20 mouse cellular contexts compared by ENCODE assay signal in genomic region chr2:124309361-124310128, GRCm38 (mm10).
DNase-seq lines count a peak whose midpoint lies in the region; ATAC-seq and TF ChIP-seq lines count a peak whose summit lies in the region.
"Had no signal": no experiment of that assay in that cellular context is flagged by ENCODE, and none has a peak within 500 bp of the region (broad histone marks: within the 10 kb centered on the region; RNA-seq: fewer than 3 reads in every experiment).

No protein-coding gene starts in this region.

- TF ChIP-seq CTCF in stomach, postnatal 0 days (IDR thresholded peaks at IDR 0.05; ENCODE audit: low read depth), result no peak

- WGBS in midbrain, embryonic 11.5 days, result 94% methylated on average over 6 of the region's 6 CpGs
- 93% methylated on average over 6 of the region's 6 CpGs for WGBS in midbrain, embryonic 13.5 days
- 68% methylated on average over 6 of the region's 6 CpGs for WGBS in stomach, postnatal 0 days

- peak; percentile 8 for DNase-seq in midbrain, embryonic 11.5 days (ENCODE audit: low spot score, missing footprints)
- DNase-seq in 3T3-L1 (ENCODE audit: low read depth, low spot score) (peak; percentile 65), NIH3T3 (ENCODE audit: low read depth) (peak; percentile 9), liver (no peak)
- DNase-seq in stomach, postnatal 0 days (ENCODE audit: low spot score), result peak; percentile 43
- DNase-seq: adrenal gland, postnatal 10 days; cerebellum, adult 11 months; cerebellum, adult 8-10 months; cerebellum, postnatal 14 days; gastrocnemius, postnatal 10 days; heart, adult 2 months; heart, postnatal 14 days had no signal

- H3K36me3 ChIP-seq in midbrain, embryonic 11.5 days (ENCODE audit: control insufficient read depth, insufficient read depth, low read length), result no peaks in the 10 kb centered on the region
- no peaks in the 10 kb centered on the region for H3K36me3 ChIP-seq in midbrain, embryonic 13.5 days
- H3K36me3 ChIP-seq in stomach, postnatal 0 days (ENCODE audit: control insufficient read depth, insufficient read depth, low read length), result no peaks in the 10 kb centered on the region
- H3K36me3 ChIP-seq: embryonic facial prominence, embryonic 12.5 days; forebrain, embryonic 15.5 days; G1E; heart, embryonic 15.5 days had no signal

- H3K9ac ChIP-seq in midbrain, embryonic 11.5 days (ENCODE audit: low read length), result no peak overlapping the region
- no peak overlapping the region for H3K9ac ChIP-seq in midbrain, embryonic 13.5 days (replicated peaks)
- no peak overlapping the region for H3K9ac ChIP-seq in stomach, postnatal 0 days (ENCODE audit: low read length)
- H3K9ac ChIP-seq: embryonic facial prominence, embryonic 12.5 days; forebrain, embryonic 15.5 days; heart, embryonic 15.5 days had no signal

- H3K4me3 ChIP-seq in midbrain, embryonic 11.5 days (ENCODE audit: low read depth, low read length), result no peak overlapping the region
- H3K4me3 ChIP-seq in midbrain, embryonic 13.5 days (replicated peaks), result no peak overlapping the region
- H3K4me3 ChIP-seq in stomach, postnatal 0 days (ENCODE audit: low read depth, low read length), result no peak overlapping the region
- H3K4me3 ChIP-seq: embryonic facial prominence, embryonic 12.5 days; forebrain, embryonic 15.5 days; heart, adult 2 months; heart, embryonic 15.5 days had no signal

- H3K27ac ChIP-seq in midbrain, embryonic 11.5 days (ENCODE audit: low read depth, low read length), result no peak overlapping the region
- H3K27ac ChIP-seq in midbrain, embryonic 13.5 days, result no peak overlapping the region
- H3K27ac ChIP-seq in stomach, postnatal 0 days (replicated peaks), result no peak overlapping the region
- H3K27ac ChIP-seq: embryonic facial prominence, embryonic 12.5 days; forebrain, embryonic 15.5 days; heart, adult 2 months; heart, embryonic 15.5 days; hindbrain, postnatal 0 days had no signal

- ATAC-seq in midbrain, embryonic 11.5 days (ENCODE audit: low FRiP score), result no peak
- no peak for ATAC-seq in midbrain, embryonic 13.5 days
- ATAC-seq in stomach, postnatal 0 days (ENCODE audit: low FRiP score, low TSS enrichment), result peak; percentile 98
- ATAC-seq: CD4-positive, CD25-positive, alpha-beta regulatory T cell, adult 4 months; forebrain, embryonic 15.5 days; hindbrain, postnatal 0 days had no signal

- no peak for TF ChIP-seq EP300 in stomach, postnatal 0 days (optimal IDR thresholded peaks at IDR 0.05)

- H3K9me3 ChIP-seq in midbrain, embryonic 11.5 days (ENCODE audit: control insufficient read depth, low read length), result no peaks in the 10 kb centered on the region
- no peaks in the 10 kb centered on the region for H3K9me3 ChIP-seq in midbrain, embryonic 13.5 days
- no peaks in the 10 kb centered on the region for H3K9me3 ChIP-seq in stomach, postnatal 0 days (ENCODE audit: control insufficient read depth, low read length)
- H3K9me3 ChIP-seq: embryonic facial prominence, embryonic 12.5 days; forebrain, embryonic 15.5 days; heart, embryonic 15.5 days had no signal

- no peaks in the 10 kb centered on the region for H3K4me1 ChIP-seq in midbrain, embryonic 11.5 days (ENCODE audit: control insufficient read depth, insufficient read depth, low read length)
- no peaks in the 10 kb centered on the region for H3K4me1 ChIP-seq in midbrain, embryonic 13.5 days (replicated peaks)
- no peaks in the 10 kb centered on the region for H3K4me1 ChIP-seq in stomach, postnatal 0 days (replicated peaks; ENCODE audit: control insufficient read depth, insufficient read depth)
- H3K4me1 ChIP-seq: embryonic facial prominence, embryonic 12.5 days; forebrain, embryonic 15.5 days; heart, embryonic 15.5 days had no signal

- no peak overlapping the region for H3K4me2 ChIP-seq in midbrain, embryonic 11.5 days
- no peak overlapping the region for H3K4me2 ChIP-seq in midbrain, embryonic 13.5 days (replicated peaks)
- H3K4me2 ChIP-seq in stomach, postnatal 0 days (replicated peaks; ENCODE audit: low read depth), result no peak overlapping the region
- H3K4me2 ChIP-seq: embryonic facial prominence, embryonic 12.5 days; forebrain, embryonic 15.5 days; heart, embryonic 11.5 days; heart, embryonic 15.5 days had no signal

- H3K27me3 ChIP-seq in midbrain, embryonic 11.5 days (ENCODE audit: control insufficient read depth, insufficient read depth, low read length), result no peaks in the 10 kb centered on the region
- no peaks in the 10 kb centered on the region for H3K27me3 ChIP-seq in midbrain, embryonic 13.5 days
- H3K27me3 ChIP-seq in stomach, postnatal 0 days (ENCODE audit: control insufficient read depth, insufficient read depth, low read length), result no peaks in the 10 kb centered on the region
- H3K27me3 ChIP-seq: embryonic facial prominence, embryonic 12.5 days; forebrain, embryonic 15.5 days; heart, embryonic 15.5 days had no signal
